Mouse (Mus musculus): ENCODE measurements around the gene Gm11492. TPM values are rescaled to one million over a fixed set of nuclear protein-coding genes. Genes with fewer than 3 reads are reported as not detected.

Gm11492 gene
- polyA plus RNA-seq, 1 experiment = not detected

- H3K4me3 ChIP-seq (ENCODE audit: insufficient read depth, low read length) = no peak overlapping the region
- TF ChIP-seq POLR2A (IDR thresholded peaks at IDR 0.05; ENCODE audit: low read depth, low read length) = no peak; the same call in 1 of the 2 replicates
- no peak for TF ChIP-seq CTCF (IDR thresholded peaks at IDR 0.05; ENCODE audit: borderline replicate concordance, insufficient read depth, low read length)
- peak overlapping the region; percentile 57 for H3K27ac ChIP-seq (ENCODE audit: insufficient read depth, low read length)
- H3K4me1 ChIP-seq (ENCODE audit: control insufficient read depth, insufficient read depth, low read length) = peaks cover 6% of the 10 kb centered on the region; the same call in 1 of the 2 replicates
Measured at GRCm38 (mm10) chr11:87587211-87587874, 20.9 kb downstream of the Gm11492 start.

DNA sequence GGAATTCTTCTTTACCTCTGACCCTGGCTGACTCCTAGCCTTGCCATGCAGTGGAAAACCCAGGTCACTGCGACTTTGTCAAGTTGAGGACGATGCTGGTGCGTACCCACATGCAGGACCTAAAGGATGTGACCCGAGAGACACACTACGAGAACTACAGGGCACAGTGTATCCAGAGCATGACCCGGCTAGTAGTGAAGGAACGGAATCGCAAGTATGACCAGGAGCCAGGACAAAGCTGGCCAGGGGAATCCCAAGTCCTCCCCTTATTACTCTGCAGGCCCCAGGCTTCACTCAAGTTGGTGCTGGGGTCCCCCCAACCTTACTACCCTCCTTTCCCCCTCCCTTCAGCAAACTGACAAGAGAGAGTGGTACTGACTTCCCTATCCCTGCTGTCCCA, 23.2 kb downstream of the Gm11492 start:
- no peak overlapping the region for H3K4me3 ChIP-seq (ENCODE audit: insufficient read depth, low read length)
- no peak overlapping the region for H3K27ac ChIP-seq (ENCODE audit: insufficient read depth, low read length)
- TF ChIP-seq POLR2A (IDR thresholded peaks at IDR 0.05; ENCODE audit: low read depth, low read length) (peak; percentile 41), CTCF (IDR thresholded peaks at IDR 0.05; ENCODE audit: borderline replicate concordance, insufficient read depth, low read length) (no peak)
- peaks cover 10% of the 10 kb centered on the region for H3K4me1 ChIP-seq (ENCODE audit: control insufficient read depth, insufficient read depth, low read length)

- TF ChIP-seq CTCF (IDR thresholded peaks at IDR 0.05; ENCODE audit: borderline replicate concordance, insufficient read depth, low read length) = no peak
- no peak; the same call in 1 of the 2 replicates for TF ChIP-seq POLR2A (IDR thresholded peaks at IDR 0.05; ENCODE audit: low read depth, low read length)
- Histone ChIP-seq H3K27ac (ENCODE audit: insufficient read depth, low read length) (peak overlapping the region; percentile 88), H3K4me3 (ENCODE audit: insufficient read depth, low read length) (peak overlapping the region; percentile 83), H3K4me1 (ENCODE audit: control insufficient read depth, insufficient read depth, low read length) (peaks cover 10% of the 10 kb centered on the region)
Measured at GRCm38 (mm10) chr11:87590841-87591525, 24.5 kb downstream of the Gm11492 start.

DNA sequence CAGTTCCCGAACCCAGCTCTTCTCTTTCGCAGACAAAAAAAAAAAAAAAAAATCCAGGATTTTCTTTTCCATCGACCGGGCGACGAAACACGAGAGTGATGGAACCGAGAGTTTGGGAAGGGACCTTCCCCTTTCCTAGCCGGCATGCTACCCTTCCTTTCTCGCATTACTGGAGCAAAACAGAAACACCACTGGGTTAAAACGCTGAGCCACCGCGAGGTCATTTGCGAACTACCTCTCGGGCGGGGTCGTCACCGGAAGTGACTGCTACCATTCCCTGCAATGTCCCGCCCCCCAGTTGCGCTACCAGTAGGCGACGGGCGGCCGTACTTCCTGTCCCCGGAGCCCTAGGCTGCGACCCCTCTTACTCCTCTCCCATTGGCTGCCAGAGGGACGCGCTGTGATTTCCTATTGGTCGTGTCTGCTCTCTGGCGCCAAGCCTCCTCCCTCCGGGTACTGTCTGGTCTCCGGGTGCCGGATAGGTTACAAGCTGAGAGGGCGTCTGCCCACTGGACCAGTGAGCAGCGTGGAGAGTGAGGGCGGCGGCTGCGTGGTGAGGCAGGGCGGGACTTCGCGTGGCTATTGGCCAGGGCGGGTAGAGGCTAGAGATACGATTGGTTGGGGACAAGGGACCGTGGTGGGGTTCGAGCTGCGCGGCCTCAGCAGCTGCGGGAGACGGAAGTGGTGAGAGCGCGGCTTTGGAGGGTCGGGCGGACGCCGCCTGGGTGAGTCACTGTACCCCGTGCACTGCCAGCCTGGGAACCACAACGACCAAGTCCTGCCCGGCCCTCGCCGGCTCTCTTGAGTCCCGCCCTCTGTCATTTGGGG, 25.3 kb downstream of the Gm11492 start, which contains the start of gene Mtmr4:
Gene Mtmr4, plus strand, starts transcription at position 637 of the 828 bp plus-strand sequence.
- TF ChIP-seq CTCF (IDR thresholded peaks at IDR 0.05; ENCODE audit: borderline replicate concordance, insufficient read depth, low read length) = no peak
- TF ChIP-seq POLR2A (IDR thresholded peaks at IDR 0.05; ENCODE audit: low read depth, low read length) = peak; percentile 97
- H3K27ac ChIP-seq (ENCODE audit: insufficient read depth, low read length) = peak within 1 kb of the TSS; percentile 88

GRCm38 (mm10) chr11:87592354-87592695, 25.9 kb downstream of the Gm11492 start:
- peak; percentile 8; the same call in 1 of the 2 replicates for TF ChIP-seq POLR2A (IDR thresholded peaks at IDR 0.05; ENCODE audit: low read depth, low read length)
- TF ChIP-seq CTCF (IDR thresholded peaks at IDR 0.05; ENCODE audit: borderline replicate concordance, insufficient read depth, low read length) = no peak
- Histone ChIP-seq H3K27ac (ENCODE audit: insufficient read depth, low read length) (peak overlapping the region; percentile 84), H3K4me3 (ENCODE audit: insufficient read depth, low read length) (peak overlapping the region; percentile 73), H3K4me1 (ENCODE audit: control insufficient read depth, insufficient read depth, low read length) (peaks cover 10% of the 10 kb centered on the region)

More for the DNA sequence above, 25.3 kb downstream of the Gm11492 start, which contains the start of gene Mtmr4:
- peaks cover 10% of the 10 kb centered on the region for H3K4me1 ChIP-seq (ENCODE audit: control insufficient read depth, insufficient read depth, low read length)
- H3K4me3 ChIP-seq (ENCODE audit: insufficient read depth, low read length) = peak within 1 kb of the TSS; percentile 83

GRCm38 (mm10) chr11:87592713-87593598, 26.5 kb downstream of the Gm11492 start:
- Histone ChIP-seq H3K4me1 (ENCODE audit: control insufficient read depth, insufficient read depth, low read length) (peaks cover 7% of the 10 kb centered on the region), H3K27ac (ENCODE audit: insufficient read depth, low read length) (peak overlapping the region; percentile 84), H3K4me3 (ENCODE audit: insufficient read depth, low read length) (peak overlapping the region; percentile 73)
- TF ChIP-seq POLR2A (IDR thresholded peaks at IDR 0.05; ENCODE audit: low read depth, low read length) (peak; percentile 31), CTCF (IDR thresholded peaks at IDR 0.05; ENCODE audit: borderline replicate concordance, insufficient read depth, low read length) (no peak)

- TF ChIP-seq POLR2A (IDR thresholded peaks at IDR 0.05; ENCODE audit: low read depth, low read length) (peak; percentile 73), CTCF (IDR thresholded peaks at IDR 0.05; ENCODE audit: borderline replicate concordance, insufficient read depth, low read length) (no peak)
- Histone ChIP-seq H3K27ac (ENCODE audit: insufficient read depth, low read length) (no peak overlapping the region), H3K4me1 (ENCODE audit: control insufficient read depth, insufficient read depth, low read length) (peaks cover 4% of the 10 kb centered on the region), H3K4me3 (ENCODE audit: insufficient read depth, low read length) (peak overlapping the region; percentile 48)
Measured at GRCm38 (mm10) chr11:87595327-87595841, 28.9 kb downstream of the Gm11492 start.

DNA sequence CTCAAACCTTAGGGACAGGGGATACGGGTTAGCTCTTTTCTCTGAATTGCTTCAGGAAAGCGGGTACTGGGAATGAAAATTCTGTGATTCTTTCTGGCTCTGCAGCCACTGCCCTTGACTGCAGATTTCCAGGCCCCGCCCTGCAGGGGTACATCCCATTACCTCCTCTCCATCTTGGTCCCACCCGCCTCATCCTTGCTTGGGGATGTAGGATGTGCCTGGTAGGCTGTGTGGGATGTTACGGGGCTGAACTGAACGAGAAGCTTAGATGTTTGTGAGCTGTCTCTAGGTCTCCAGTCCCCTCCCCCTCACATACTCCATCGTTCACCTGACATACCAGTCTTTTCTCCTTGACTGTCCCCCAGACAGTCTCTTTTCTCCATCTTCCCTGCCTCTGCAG, 29.5 kb downstream of the Gm11492 start:
- Histone ChIP-seq H3K4me1 (ENCODE audit: control insufficient read depth, insufficient read depth, low read length) (peaks cover 4% of the 10 kb centered on the region), H3K27ac (ENCODE audit: insufficient read depth, low read length) (no peak overlapping the region), H3K4me3 (ENCODE audit: insufficient read depth, low read length) (peak overlapping the region; percentile 48)
- no peak for TF ChIP-seq CTCF (IDR thresholded peaks at IDR 0.05; ENCODE audit: borderline replicate concordance, insufficient read depth, low read length)
- TF ChIP-seq POLR2A (IDR thresholded peaks at IDR 0.05; ENCODE audit: low read depth, low read length) = no peak

All from embryonic fibroblast, embryonic 13.5 days (primary cell).